Mouse (Mus musculus): Measurements from ENCODE around the gene Ntrk3. TPM values are rescaled to one million over a fixed set of nuclear protein-coding genes. Genes with fewer than 3 reads are reported as not detected.

Ntrk3 gene
- polyA plus RNA-seq, 1 experiment from 2014 or later: 27.0 TPM

- Histone ChIP-seq H3K9me3 (ENCODE audit: control insufficient read depth, low read length) (no peaks in the 10 kb centered on the region), H3K36me3 (ENCODE audit: control insufficient read depth, insufficient read depth, low read length) (no peaks in the 10 kb centered on the region), H3K4me2 (ENCODE audit: low read length) (no peak overlapping the region), H3K9ac (replicated peaks; ENCODE audit: low read length) (no peak overlapping the region), H3K27me3 (ENCODE audit: control insufficient read depth, insufficient read depth, low read length) (no peaks in the 10 kb centered on the region), H3K4me3 (replicated peaks; ENCODE audit: low read depth, low read length) (no peak overlapping the region), H3K27ac (replicated peaks; ENCODE audit: low read depth, low read length) (no peak overlapping the region), H3K4me1 (ENCODE audit: control insufficient read depth, insufficient read depth, low read length) (no peaks in the 10 kb centered on the region)
- 56% methylated on average over 6 of the region's 6 CpGs for WGBS
- DNase-seq (no peak), ATAC-seq (ENCODE audit: low FRiP score, low TSS enrichment) (no peak)
Measured at GRCm38 (mm10) chr7:78702676-78703075, 35.1 kb downstream of the Ntrk3 start.

- ATAC-seq (ENCODE audit: low FRiP score, low TSS enrichment) (no peak), DNase-seq (no peak)
- no peaks in the 10 kb centered on the region for H3K36me3 ChIP-seq (ENCODE audit: control insufficient read depth, insufficient read depth, low read length)
- H3K9me3 ChIP-seq (ENCODE audit: control insufficient read depth, low read length): no peaks in the 10 kb centered on the region
- H3K27ac ChIP-seq (replicated peaks; ENCODE audit: low read depth, low read length): no peak overlapping the region
- no peaks in the 10 kb centered on the region for H3K27me3 ChIP-seq (ENCODE audit: control insufficient read depth, insufficient read depth, low read length)
- H3K4me1 ChIP-seq (ENCODE audit: control insufficient read depth, insufficient read depth, low read length): no peaks in the 10 kb centered on the region
- no peak overlapping the region for H3K4me3 ChIP-seq (replicated peaks; ENCODE audit: low read depth, low read length)
- WGBS: 87% methylated on average over 3 of the region's 3 CpGs
- no peak overlapping the region for H3K9ac ChIP-seq (replicated peaks; ENCODE audit: low read length)
- H3K4me2 ChIP-seq (ENCODE audit: low read length): no peak overlapping the region
Measured at GRCm38 (mm10) chr7:78695200-78695599, 42.6 kb downstream of the Ntrk3 start.

- ATAC-seq (ENCODE audit: low FRiP score, low TSS enrichment) (no peak), DNase-seq (no peak)
- WGBS: 78% methylated on average over 1 of the region's 1 CpGs
- no peak overlapping the region for H3K4me2 ChIP-seq (ENCODE audit: low read length)
- no peaks in the 10 kb centered on the region for H3K4me1 ChIP-seq (ENCODE audit: control insufficient read depth, insufficient read depth, low read length)
- no peak overlapping the region for H3K9ac ChIP-seq (replicated peaks; ENCODE audit: low read length)
- no peaks in the 10 kb centered on the region for H3K9me3 ChIP-seq (ENCODE audit: control insufficient read depth, low read length)
- no peak overlapping the region for H3K27ac ChIP-seq (replicated peaks; ENCODE audit: low read depth, low read length)
- no peak overlapping the region for H3K4me3 ChIP-seq (replicated peaks; ENCODE audit: low read depth, low read length)
- H3K27me3 ChIP-seq (ENCODE audit: control insufficient read depth, insufficient read depth, low read length): no peaks in the 10 kb centered on the region
- H3K36me3 ChIP-seq (ENCODE audit: control insufficient read depth, insufficient read depth, low read length): no peaks in the 10 kb centered on the region
Measured at GRCm38 (mm10) chr7:78693148-78693547, 44.7 kb downstream of the Ntrk3 start.

- Histone ChIP-seq H3K27ac (replicated peaks; ENCODE audit: low read depth, low read length) (no peak overlapping the region), H3K27me3 (ENCODE audit: control insufficient read depth, insufficient read depth, low read length) (no peaks in the 10 kb centered on the region), H3K9me3 (ENCODE audit: control insufficient read depth, low read length) (no peaks in the 10 kb centered on the region), H3K4me1 (ENCODE audit: control insufficient read depth, insufficient read depth, low read length) (no peaks in the 10 kb centered on the region), H3K4me3 (replicated peaks; ENCODE audit: low read depth, low read length) (no peak overlapping the region), H3K36me3 (ENCODE audit: control insufficient read depth, insufficient read depth, low read length) (no peaks in the 10 kb centered on the region), H3K4me2 (ENCODE audit: low read length) (no peak overlapping the region), H3K9ac (replicated peaks; ENCODE audit: low read length) (no peak overlapping the region)
- DNase-seq (no peak), ATAC-seq (ENCODE audit: low FRiP score, low TSS enrichment) (no peak)
- 51% methylated on average over 3 of the region's 3 CpGs for WGBS
Measured at GRCm38 (mm10) chr7:78690956-78691355, 46.9 kb downstream of the Ntrk3 start.

GRCm38 (mm10) chr7:78684943-78685342 lies 52.9 kb downstream of the Ntrk3 start:
- ATAC-seq (ENCODE audit: low FRiP score, low TSS enrichment): no peak
- WGBS: 71% methylated on average over 6 of the region's 6 CpGs
- no peak overlapping the region for H3K27ac ChIP-seq (replicated peaks; ENCODE audit: low read depth, low read length)
- no peak overlapping the region for H3K4me3 ChIP-seq (replicated peaks; ENCODE audit: low read depth, low read length)
- DNase-seq: no peak
- no peaks in the 10 kb centered on the region for H3K4me1 ChIP-seq (ENCODE audit: control insufficient read depth, insufficient read depth, low read length)
- H3K27me3 ChIP-seq (ENCODE audit: control insufficient read depth, insufficient read depth, low read length): no peaks in the 10 kb centered on the region
- H3K9me3 ChIP-seq (ENCODE audit: control insufficient read depth, low read length): no peaks in the 10 kb centered on the region
- no peak overlapping the region for H3K9ac ChIP-seq (replicated peaks; ENCODE audit: low read length)
- no peaks in the 10 kb centered on the region for H3K36me3 ChIP-seq (ENCODE audit: control insufficient read depth, insufficient read depth, low read length)
- H3K4me2 ChIP-seq (ENCODE audit: low read length): no peak overlapping the region

GRCm38 (mm10) chr7:78680871-78681270 lies 56.9 kb downstream of the Ntrk3 start:
- Histone ChIP-seq H3K27me3 (ENCODE audit: control insufficient read depth, insufficient read depth, low read length) (no peaks in the 10 kb centered on the region), H3K4me1 (ENCODE audit: control insufficient read depth, insufficient read depth, low read length) (no peaks in the 10 kb centered on the region), H3K4me2 (ENCODE audit: low read length) (no peak overlapping the region), H3K9ac (replicated peaks; ENCODE audit: low read length) (no peak overlapping the region), H3K27ac (replicated peaks; ENCODE audit: low read depth, low read length) (no peak overlapping the region), H3K36me3 (ENCODE audit: control insufficient read depth, insufficient read depth, low read length) (no peaks in the 10 kb centered on the region), H3K9me3 (ENCODE audit: control insufficient read depth, low read length) (no peaks in the 10 kb centered on the region), H3K4me3 (replicated peaks; ENCODE audit: low read depth, low read length) (no peak overlapping the region)
- DNase-seq (no peak), ATAC-seq (ENCODE audit: low FRiP score, low TSS enrichment) (no peak)
- WGBS: 94% methylated on average over 2 of the region's 2 CpGs

- ATAC-seq (ENCODE audit: low FRiP score, low TSS enrichment) (no peak), DNase-seq (no peak)
- Histone ChIP-seq H3K9me3 (ENCODE audit: control insufficient read depth, low read length) (no peaks in the 10 kb centered on the region), H3K36me3 (ENCODE audit: control insufficient read depth, insufficient read depth, low read length) (no peaks in the 10 kb centered on the region), H3K4me2 (ENCODE audit: low read length) (no peak overlapping the region), H3K4me3 (replicated peaks; ENCODE audit: low read depth, low read length) (no peak overlapping the region), H3K27ac (replicated peaks; ENCODE audit: low read depth, low read length) (no peak overlapping the region), H3K9ac (replicated peaks; ENCODE audit: low read length) (no peak overlapping the region), H3K27me3 (ENCODE audit: control insufficient read depth, insufficient read depth, low read length) (no peaks in the 10 kb centered on the region), H3K4me1 (ENCODE audit: control insufficient read depth, insufficient read depth, low read length) (no peaks in the 10 kb centered on the region)
- WGBS: 91% methylated on average over 16 of the region's 16 CpGs
Measured at GRCm38 (mm10) chr7:78669407-78669806, 68.4 kb downstream of the Ntrk3 start.

- H3K36me3 ChIP-seq (ENCODE audit: control insufficient read depth, insufficient read depth, low read length): no peaks in the 10 kb centered on the region
- ATAC-seq (ENCODE audit: low FRiP score, low TSS enrichment): no peak
- H3K9ac ChIP-seq (replicated peaks; ENCODE audit: low read length): no peak overlapping the region
- no peak overlapping the region for H3K4me2 ChIP-seq (ENCODE audit: low read length)
- DNase-seq: no peak
- no peak overlapping the region for H3K27ac ChIP-seq (replicated peaks; ENCODE audit: low read depth, low read length)
- H3K4me3 ChIP-seq (replicated peaks; ENCODE audit: low read depth, low read length): no peak overlapping the region
- no peaks in the 10 kb centered on the region for H3K4me1 ChIP-seq (ENCODE audit: control insufficient read depth, insufficient read depth, low read length)
- 91% methylated on average over 6 of the region's 6 CpGs for WGBS
- H3K9me3 ChIP-seq (ENCODE audit: control insufficient read depth, low read length): no peaks in the 10 kb centered on the region
- H3K27me3 ChIP-seq (ENCODE audit: control insufficient read depth, insufficient read depth, low read length): no peaks in the 10 kb centered on the region
Measured at GRCm38 (mm10) chr7:78668916-78669315, 68.9 kb downstream of the Ntrk3 start.

- WGBS: 94% methylated on average over 6 of the region's 6 CpGs
- Histone ChIP-seq H3K4me2 (ENCODE audit: low read length) (no peak overlapping the region), H3K9me3 (ENCODE audit: control insufficient read depth, low read length) (no peaks in the 10 kb centered on the region), H3K27ac (replicated peaks; ENCODE audit: low read depth, low read length) (no peak overlapping the region), H3K4me3 (replicated peaks; ENCODE audit: low read depth, low read length) (no peak overlapping the region), H3K4me1 (ENCODE audit: control insufficient read depth, insufficient read depth, low read length) (no peaks in the 10 kb centered on the region), H3K9ac (replicated peaks; ENCODE audit: low read length) (no peak overlapping the region), H3K27me3 (ENCODE audit: control insufficient read depth, insufficient read depth, low read length) (no peaks in the 10 kb centered on the region), H3K36me3 (ENCODE audit: control insufficient read depth, insufficient read depth, low read length) (no peaks in the 10 kb centered on the region)
- ATAC-seq (ENCODE audit: low FRiP score, low TSS enrichment) (no peak), DNase-seq (no peak)
Measured at GRCm38 (mm10) chr7:78668003-78668635, 69.7 kb downstream of the Ntrk3 start.

Measured in midbrain, embryonic 14.5 days (tissue).